Mouse (Mus musculus): Measurements from ENCODE around the gene Scamp5. TPM values are rescaled to one million over a fixed set of nuclear protein-coding genes. Genes with fewer than 3 reads are reported as not detected.

Gene Scamp5
- polyA plus RNA-seq (2012; rRNA removed) = 33.8 and 45.3 TPM in 2 replicates
- 10.0 and 12.5 TPM in 2 replicates for polyA plus RNA-seq (2014; fragmentation: Nextera tagmentation; extraction: Ambion mirVana)

- Histone ChIP-seq H3K27me3 (ENCODE audit: control insufficient read depth, insufficient read depth, low read length) (no peaks in the 10 kb centered on the region), H3K9me3 (ENCODE audit: control insufficient read depth, low read length) (no peaks in the 10 kb centered on the region), H3K36me3 (ENCODE audit: control insufficient read depth, insufficient read depth, low read length) (no peaks in the 10 kb centered on the region), H3K9ac (ENCODE audit: low read depth, low read length, severe bottlenecking) (peak within 1 kb of the TSS; percentile 74), H3K4me3 (replicated peaks; ENCODE audit: low read length) (peak within 1 kb of the TSS; percentile 68), H3K27ac (replicated peaks; ENCODE audit: low read depth, low read length) (no peak within 1 kb of the TSS), H3K4me2 (replicated peaks; ENCODE audit: low read depth, low read length, severe bottlenecking) (peak within 1 kb of the TSS; percentile 93), H3K4me1 (ENCODE audit: control insufficient read depth, insufficient read depth, low read length) (peaks cover 9% of the 10 kb centered on the region; the same call in 1 of the 2 replicates)
- peak; percentile 94 for DNase-seq (ENCODE audit: low spot score)
- 2% methylated on average over 31 of the region's 48 CpGs for WGBS
- no peak for TF ChIP-seq POLR2A (IDR thresholded peaks at IDR 0.05; ENCODE audit: borderline replicate concordance, extremely low read depth, insufficient read depth, insufficient read length)
- peak; percentile 88 for ATAC-seq (ENCODE audit: low FRiP score, low read depth)
Observed at GRCm38 (mm10) chr9:57467896-57468549, at the start of gene Scamp5. Scamp5 (minus strand) TSS chr9:57468060.

- H3K36me3 ChIP-seq (ENCODE audit: control insufficient read depth, insufficient read depth, low read length) = no peaks in the 10 kb centered on the region
- H3K27ac ChIP-seq (replicated peaks; ENCODE audit: low read depth, low read length) = no peak overlapping the region
- no peaks in the 10 kb centered on the region for H3K27me3 ChIP-seq (ENCODE audit: control insufficient read depth, insufficient read depth, low read length)
- no peak overlapping the region for H3K4me3 ChIP-seq (replicated peaks; ENCODE audit: low read length)
- H3K4me1 ChIP-seq (ENCODE audit: control insufficient read depth, insufficient read depth, low read length) = peaks cover 3% of the 10 kb centered on the region; the same call in 1 of the 2 replicates
- no peak overlapping the region for H3K9ac ChIP-seq (ENCODE audit: low read depth, low read length, severe bottlenecking)
- DNase-seq (ENCODE audit: low spot score) (peak; percentile 47), ATAC-seq (ENCODE audit: low FRiP score, low read depth) (no peak)
- H3K4me2 ChIP-seq (replicated peaks; ENCODE audit: low read depth, low read length, severe bottlenecking) = no peak overlapping the region
- no peak for TF ChIP-seq POLR2A (IDR thresholded peaks at IDR 0.05; ENCODE audit: borderline replicate concordance, extremely low read depth, insufficient read depth, insufficient read length)
- 16% methylated on average over 3 of the region's 3 CpGs for WGBS
- no peaks in the 10 kb centered on the region for H3K9me3 ChIP-seq (ENCODE audit: control insufficient read depth, low read length)
Observed at GRCm38 (mm10) chr9:57517113-57517512, 49.3 kb upstream of the Scamp5 start.

GRCm38 (mm10) chr9:57510577-57510976 is 42.7 kb upstream of the Scamp5 start:
- TF ChIP-seq POLR2A (IDR thresholded peaks at IDR 0.05; ENCODE audit: borderline replicate concordance, extremely low read depth, insufficient read depth, insufficient read length) = no peak
- Histone ChIP-seq H3K27ac (replicated peaks; ENCODE audit: low read depth, low read length) (no peak overlapping the region), H3K27me3 (ENCODE audit: control insufficient read depth, insufficient read depth, low read length) (peaks cover 11% of the 10 kb centered on the region), H3K4me3 (replicated peaks; ENCODE audit: low read length) (no peak overlapping the region), H3K4me2 (replicated peaks; ENCODE audit: low read depth, low read length, severe bottlenecking) (no peak overlapping the region), H3K36me3 (ENCODE audit: control insufficient read depth, insufficient read depth, low read length) (no peaks in the 10 kb centered on the region), H3K9me3 (ENCODE audit: control insufficient read depth, low read length) (no peaks in the 10 kb centered on the region), H3K4me1 (ENCODE audit: control insufficient read depth, insufficient read depth, low read length) (no peaks in the 10 kb centered on the region), H3K9ac (ENCODE audit: low read depth, low read length, severe bottlenecking) (no peak overlapping the region)
- no peak for ATAC-seq (ENCODE audit: low FRiP score, low read depth)
- 79% methylated on average over 2 of the region's 2 CpGs for WGBS
- no peak for DNase-seq (ENCODE audit: low spot score)

- TF ChIP-seq POLR2A (IDR thresholded peaks at IDR 0.05; ENCODE audit: borderline replicate concordance, extremely low read depth, insufficient read depth, insufficient read length) = no peak
- DNase-seq (ENCODE audit: low spot score) = no peak
- Histone ChIP-seq H3K4me1 (ENCODE audit: control insufficient read depth, insufficient read depth, low read length) (peaks cover 21% of the 10 kb centered on the region), H3K9me3 (ENCODE audit: control insufficient read depth, low read length) (no peaks in the 10 kb centered on the region), H3K27ac (replicated peaks; ENCODE audit: low read depth, low read length) (no peak overlapping the region), H3K36me3 (ENCODE audit: control insufficient read depth, insufficient read depth, low read length) (no peaks in the 10 kb centered on the region), H3K4me3 (replicated peaks; ENCODE audit: low read length) (no peak overlapping the region), H3K9ac (ENCODE audit: low read depth, low read length, severe bottlenecking) (no peak overlapping the region), H3K4me2 (replicated peaks; ENCODE audit: low read depth, low read length, severe bottlenecking) (no peak overlapping the region), H3K27me3 (ENCODE audit: control insufficient read depth, insufficient read depth, low read length) (peaks cover 58% of the 10 kb centered on the region)
- WGBS = 13% methylated on average over 8 of the region's 8 CpGs
- ATAC-seq (ENCODE audit: low FRiP score, low read depth) = no peak
Observed at GRCm38 (mm10) chr9:57505700-57506099, 37.8 kb upstream of the Scamp5 start.

- no peak for DNase-seq (ENCODE audit: low spot score)
- Histone ChIP-seq H3K9me3 (ENCODE audit: control insufficient read depth, low read length) (no peaks in the 10 kb centered on the region), H3K9ac (ENCODE audit: low read depth, low read length, severe bottlenecking) (no peak overlapping the region), H3K4me1 (ENCODE audit: control insufficient read depth, insufficient read depth, low read length) (peaks cover 21% of the 10 kb centered on the region), H3K36me3 (ENCODE audit: control insufficient read depth, insufficient read depth, low read length) (no peaks in the 10 kb centered on the region), H3K27me3 (ENCODE audit: control insufficient read depth, insufficient read depth, low read length) (peaks cover 65% of the 10 kb centered on the region), H3K4me3 (replicated peaks; ENCODE audit: low read length) (peak overlapping the region; percentile 46; the same call in 1 of the 2 replicates), H3K4me2 (replicated peaks; ENCODE audit: low read depth, low read length, severe bottlenecking) (peak overlapping the region; percentile 95; the same call in 1 of the 2 replicates), H3K27ac (replicated peaks; ENCODE audit: low read depth, low read length) (no peak overlapping the region)
- WGBS = 51% methylated on average over 10 of the region's 10 CpGs
- TF ChIP-seq POLR2A (IDR thresholded peaks at IDR 0.05; ENCODE audit: borderline replicate concordance, extremely low read depth, insufficient read depth, insufficient read length) = no peak
- ATAC-seq (ENCODE audit: low FRiP score, low read depth) = no peak
Observed at GRCm38 (mm10) chr9:57504891-57505290, 37.0 kb upstream of the Scamp5 start.

All from limb, embryonic 14.5 days (tissue).